37 mouse cellular contexts compared by ENCODE assay signal in the genomic region with DNA sequence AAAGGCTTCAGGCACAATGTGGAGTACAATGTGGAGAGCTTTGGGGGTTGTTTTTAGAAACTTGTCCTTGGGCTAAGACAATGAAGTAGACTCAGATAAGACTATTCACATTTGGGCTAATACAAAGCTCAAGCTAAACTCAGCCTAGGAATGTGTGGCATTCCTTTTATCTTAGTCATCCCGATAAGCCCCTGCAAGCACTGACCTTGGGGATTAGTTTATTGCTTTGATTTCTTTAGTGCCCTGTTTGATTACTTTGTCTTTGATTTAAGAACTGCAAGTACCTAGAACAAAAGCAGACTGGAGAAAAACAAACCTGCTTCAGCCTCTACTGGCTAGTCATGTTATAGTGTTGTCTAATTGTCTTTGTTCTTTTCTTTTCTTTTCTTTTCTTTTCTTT. TPM values are rescaled to one million over a fixed set of nuclear protein-coding genes. Genes with fewer than 3 reads are reported as not detected.
DNase-seq lines count a peak whose midpoint lies in the region; ATAC-seq lines count a peak whose summit lies in the region.
"Had no signal": no experiment of that assay in that cellular context is flagged by ENCODE, and none has a peak within 500 bp of the region (broad histone marks: within the 10 kb centered on the region; RNA-seq: fewer than 3 reads in every experiment).

No protein-coding gene starts in this region.

- 10% methylated on average over 1 of the region's 1 CpGs for WGBS in heart, embryonic 13.5 days
- 29% methylated on average over 1 of the region's 1 CpGs for WGBS in heart, embryonic 11.5 days (ENCODE audit: insufficient replicate concordance)

- no peaks in the 10 kb centered on the region for H3K36me3 ChIP-seq in heart, embryonic 13.5 days
- H3K36me3 ChIP-seq in heart, embryonic 11.5 days (ENCODE audit: control insufficient read depth, insufficient read depth, low read length), result no peaks in the 10 kb centered on the region
- H3K36me3 ChIP-seq: embryonic facial prominence, embryonic 12.5 days; embryonic facial prominence, embryonic 15.5 days; heart, embryonic 10.5 days; hindbrain, embryonic 10.5 days; hindbrain, embryonic 13.5 days; intestine, embryonic 15.5 days; kidney, embryonic 15.5 days had no signal

- no peaks in the 10 kb centered on the region for H3K27me3 ChIP-seq in heart, embryonic 13.5 days (replicated peaks)
- H3K27me3 ChIP-seq in heart, embryonic 11.5 days (ENCODE audit: control insufficient read depth, insufficient read depth, low read length), result no peaks in the 10 kb centered on the region
- H3K27me3 ChIP-seq: CH12.LX; embryonic facial prominence, embryonic 12.5 days; embryonic facial prominence, embryonic 15.5 days; hindbrain, embryonic 13.5 days; intestine, embryonic 15.5 days; kidney, embryonic 15.5 days had no signal

- H3K4me3 ChIP-seq in heart, embryonic 13.5 days, result no peak overlapping the region
- no peak overlapping the region for H3K4me3 ChIP-seq in heart, embryonic 11.5 days (ENCODE audit: low read depth, low read length)
- H3K4me3 ChIP-seq: embryonic facial prominence, embryonic 12.5 days; embryonic facial prominence, embryonic 15.5 days; gastrocnemius, adult 2 months; heart, embryonic 10.5 days; hindbrain, embryonic 10.5 days; hindbrain, embryonic 13.5 days; intestine, embryonic 15.5 days; kidney, embryonic 15.5 days had no signal

- H3K9ac ChIP-seq in heart, embryonic 13.5 days, result no peak overlapping the region
- no peak overlapping the region for H3K9ac ChIP-seq in heart, embryonic 11.5 days (ENCODE audit: low read depth, low read length)
- H3K9ac ChIP-seq: embryonic facial prominence, embryonic 12.5 days; embryonic facial prominence, embryonic 15.5 days; forebrain, postnatal 0 days; hindbrain, embryonic 13.5 days; intestine, embryonic 15.5 days; kidney, embryonic 15.5 days had no signal

- DNase-seq in ES-CJ7 (ENCODE audit: low read depth, low spot score), result peak; percentile 68
- DNase-seq in Muller cell, postnatal 12 days (ENCODE audit: inconsistent ontology term), result peak; percentile 0
- DNase-seq in adrenal gland, postnatal 36 days, result no peak
- DNase-seq in adrenal gland, adult 2 months, result no peak
- DNase-seq: adrenal gland, postnatal 10 days; B cell, adult 2 months; cerebellum, adult 11-12 months; cerebellum, adult 8-10 months; cerebellum, postnatal 10 days; cerebellum, postnatal 36 days; forebrain, postnatal 0 days; gastrocnemius, adult 2 months; gastrocnemius, postnatal 14 days; heart, postnatal 36 days; kidney, adult 11 months; kidney, adult 8-10 months had no signal

- no peaks in the 10 kb centered on the region for H3K4me1 ChIP-seq in heart, embryonic 13.5 days
- H3K4me1 ChIP-seq in heart, embryonic 11.5 days (ENCODE audit: control insufficient read depth, insufficient read depth, low read length), result no peaks in the 10 kb centered on the region
- H3K4me1 ChIP-seq: embryonic facial prominence, embryonic 12.5 days; embryonic facial prominence, embryonic 15.5 days; heart, embryonic 10.5 days; hindbrain, embryonic 10.5 days; hindbrain, embryonic 13.5 days; intestine, embryonic 15.5 days; kidney, embryonic 15.5 days had no signal

- no peak overlapping the region for H3K4me2 ChIP-seq in heart, embryonic 13.5 days
- H3K4me2 ChIP-seq in heart, embryonic 11.5 days, result no peak overlapping the region
- H3K4me2 ChIP-seq: embryonic facial prominence, embryonic 12.5 days; embryonic facial prominence, embryonic 15.5 days; hindbrain, embryonic 13.5 days; intestine, embryonic 15.5 days; kidney, embryonic 15.5 days had no signal

- no peak for ATAC-seq in heart, embryonic 13.5 days (ENCODE audit: extremely low read depth, insufficient number of reproducible peaks, low FRiP score, low TSS enrichment)
- no peak for ATAC-seq in heart, embryonic 11.5 days (replicated peaks; ENCODE audit: insufficient number of reproducible peaks, low FRiP score, low TSS enrichment)
- ATAC-seq: activated CD4-positive, CD25-positive, alpha-beta regulatory T cell, adult 4 months; forebrain, embryonic 14.5 days; forebrain, postnatal 0 days; hindbrain, embryonic 16.5 days; intestine, embryonic 15.5 days; Patski had no signal

- peak overlapping the region; percentile 48; the same call in 1 of the 2 replicates for H3K27ac ChIP-seq in heart, embryonic 13.5 days (replicated peaks)
- H3K27ac ChIP-seq in heart, embryonic 11.5 days (ENCODE audit: low read depth, low read length), result no peak overlapping the region
- H3K27ac ChIP-seq: embryonic facial prominence, embryonic 12.5 days; embryonic facial prominence, embryonic 15.5 days; gastrocnemius, adult 2 months; heart, embryonic 10.5 days; hindbrain, embryonic 10.5 days; hindbrain, embryonic 13.5 days; intestine, embryonic 15.5 days; kidney, embryonic 15.5 days had no signal

- no peaks in the 10 kb centered on the region for H3K9me3 ChIP-seq in heart, embryonic 13.5 days
- H3K9me3 ChIP-seq in heart, embryonic 11.5 days (replicated peaks; ENCODE audit: control insufficient read depth, low read length), result no peaks in the 10 kb centered on the region
- H3K9me3 ChIP-seq: embryonic facial prominence, embryonic 12.5 days; embryonic facial prominence, embryonic 15.5 days; heart, embryonic 10.5 days; hindbrain, embryonic 10.5 days; hindbrain, embryonic 13.5 days; intestine, embryonic 15.5 days; kidney, embryonic 15.5 days had no signal

RNA-seq across cellular contexts. Expression of gene Ube2dnl2, which starts 47.7 kb away (rescaled TPM):
- not detected in 2 replicates for polyA plus RNA-seq in heart, embryonic 13.5 days (2015; fragmentation: Nextera tagmentation; extraction: Ambion mirVana)
- polyA plus RNA-seq in heart, embryonic 11.5 days (2014; fragmentation: Nextera tagmentation; extraction: Ambion mirVana), result not detected in 2 replicates
- total RNA-seq in adrenal gland, postnatal 36 days (2021), result not detected
- total RNA-seq in adrenal gland, adult 2 months (2021), result not detected
- not detected in 2 replicates for polyA plus RNA-seq in adrenal gland, adult 2 months (2012; rRNA removed)
- total RNA-seq: adrenal gland, postnatal 10 days; CH12.LX; forebrain, postnatal 0 days; gastrocnemius, adult 2 months; gastrocnemius, postnatal 14 days; heart, adult 18-20 months; heart, postnatal 10 days; heart, postnatal 36 days had no signal
- polyA plus RNA-seq: activated CD4-positive, CD25-positive, alpha-beta regulatory T cell, adult 4 months; brain, embryonic 14.5 days; cortical plate, adult 2 months; embryonic facial prominence, embryonic 12.5 days; embryonic facial prominence, embryonic 15.5 days; forebrain, embryonic 11.5 days; forebrain, embryonic 14.5 days; forebrain, postnatal 0 days; frontal cortex, adult 2 months; gonadal fat pad, adult 2 months; hindbrain, embryonic 10.5 days; hindbrain, embryonic 13.5 days; hindbrain, embryonic 16.5 days; intestine, embryonic 15.5 days; kidney, embryonic 15.5 days; Patski had no signal

RNA-seq across cellular contexts. Expression of gene Ube2dnl1, which starts 50.3 kb away (rescaled TPM):
- polyA plus RNA-seq in heart, embryonic 13.5 days (2015; fragmentation: Nextera tagmentation; extraction: Ambion mirVana), result not detected in 2 replicates
- polyA plus RNA-seq in heart, embryonic 11.5 days (2014; fragmentation: Nextera tagmentation; extraction: Ambion mirVana), result not detected in 2 replicates
- total RNA-seq in adrenal gland, postnatal 36 days (2021), result not detected
- total RNA-seq in adrenal gland, adult 2 months (2021), result not detected
- not detected in 2 replicates for polyA plus RNA-seq in adrenal gland, adult 2 months (2012; rRNA removed)
- total RNA-seq: adrenal gland, postnatal 10 days; CH12.LX; forebrain, postnatal 0 days; gastrocnemius, adult 2 months; gastrocnemius, postnatal 14 days; heart, adult 18-20 months; heart, postnatal 10 days; heart, postnatal 36 days had no signal
- polyA plus RNA-seq: activated CD4-positive, CD25-positive, alpha-beta regulatory T cell, adult 4 months; brain, embryonic 14.5 days; cortical plate, adult 2 months; embryonic facial prominence, embryonic 12.5 days; embryonic facial prominence, embryonic 15.5 days; forebrain, embryonic 11.5 days; forebrain, embryonic 14.5 days; forebrain, postnatal 0 days; frontal cortex, adult 2 months; gonadal fat pad, adult 2 months; heart, embryonic 10.5 days; hindbrain, embryonic 10.5 days; hindbrain, embryonic 13.5 days; hindbrain, embryonic 16.5 days; intestine, embryonic 15.5 days; kidney, embryonic 15.5 days; Patski had no signal

Comparison
In these comparisons a context has a peak if more than half of its experiments do, and no peak if none do; other contexts are left out.
1. DNase-seq: peak in ES-CJ7 (single experiment) and Muller cell, postnatal 12 days (single experiment); none in adrenal gland, postnatal 36 days (0 of 2) and adrenal gland, adult 2 months (single experiment).